Mouse (Mus musculus) layer of hippocampus, postnatal 14 days (tissue): ENCODE measurements around the gene Map2k6. TPM values are rescaled to one million over a fixed set of nuclear protein-coding genes. Genes with fewer than 3 reads are reported as not detected.

ENCODE experiments used
- DNase-seq, 2 experiments: peaks; one replicate each; pipeline ENCODE4 v3.0.0; 2021 to 2022; ENCODE audit warnings: low spot score in 2 of 2, mixed read lengths in 1 of 2
- total RNA-seq, 2 experiments: library from RNA; stranded (reverse); gene quantifications; 2 replicates each; pipeline ENCODE4 v1.2.3; 2021

Map2k6 gene
- total RNA-seq, 2 experiments from 2014 or later = 28.8 to 28.9 TPM

GRCm38 (mm10) chr11:110402671-110403070 lies 3.7 kb downstream of the Map2k6 start:
- DNase-seq = no peak

GRCm38 (mm10) chr11:110403602-110404001 lies 4.7 kb downstream of the Map2k6 start:
- DNase-seq = no peak

GRCm38 (mm10) chr11:110405607-110406006 lies 6.7 kb downstream of the Map2k6 start:
- DNase-seq = no peak

GRCm38 (mm10) chr11:110409131-110409530 lies 10.2 kb downstream of the Map2k6 start:
- DNase-seq = no peak

- DNase-seq = no peak
Measured at GRCm38 (mm10) chr11:110409776-110410175, 10.9 kb downstream of the Map2k6 start.

GRCm38 (mm10) chr11:110411596-110411995 lies 12.7 kb downstream of the Map2k6 start:
- no peak for DNase-seq

- no peak for DNase-seq
Measured at GRCm38 (mm10) chr11:110414263-110414662, 15.3 kb downstream of the Map2k6 start.

- peak in 1 of 2 experiments; percentile 49 for DNase-seq
Measured at GRCm38 (mm10) chr11:110416691-110417090, 17.8 kb downstream of the Map2k6 start.

GRCm38 (mm10) chr11:110420463-110420862 lies 21.5 kb downstream of the Map2k6 start:
- DNase-seq = no peak

- no peak for DNase-seq
Measured at GRCm38 (mm10) chr11:110426572-110427145, 27.7 kb downstream of the Map2k6 start.

- no peak for DNase-seq
Measured at GRCm38 (mm10) chr11:110427159-110427561, 28.2 kb downstream of the Map2k6 start.

GRCm38 (mm10) chr11:110428999-110429398 lies 30.1 kb downstream of the Map2k6 start:
- DNase-seq = no peak

GRCm38 (mm10) chr11:110429837-110430418 lies 31.0 kb downstream of the Map2k6 start:
- DNase-seq = no peak

GRCm38 (mm10) chr11:110435839-110436556 lies 37.1 kb downstream of the Map2k6 start:
- no peak for DNase-seq

GRCm38 (mm10) chr11:110436998-110437397 lies 38.1 kb downstream of the Map2k6 start:
- no peak for DNase-seq

- DNase-seq = no peak
Measured at GRCm38 (mm10) chr11:110438135-110438534, 39.2 kb downstream of the Map2k6 start.

- DNase-seq = no peak
Measured at GRCm38 (mm10) chr11:110438700-110439296, 39.9 kb downstream of the Map2k6 start.

GRCm38 (mm10) chr11:110439354-110439753 lies 40.4 kb downstream of the Map2k6 start:
- DNase-seq = no peak

- DNase-seq = no peak
Measured at GRCm38 (mm10) chr11:110444576-110444975, 45.7 kb downstream of the Map2k6 start.

- DNase-seq = peak in 1 of 2 experiments; percentile 29
Measured at GRCm38 (mm10) chr11:110448131-110448725, 49.3 kb downstream of the Map2k6 start.

GRCm38 (mm10) chr11:110448726-110449161 lies 49.8 kb downstream of the Map2k6 start:
- peak in 1 of 2 experiments; percentile 55 for DNase-seq
